Mouse (Mus musculus): Measurements from ENCODE around the gene Acsf3.

GRCm38 (mm10) chr8:122812610-122813250, 37.4 kb downstream of the Acsf3 start:
- no peak for TF ChIP-seq POLR2AphosphoS5 (IDR thresholded peaks at IDR 0.05; ENCODE audit: insufficient replicate concordance, low read depth, low read length)
- TF ChIP-seq GATA1 (IDR thresholded peaks at IDR 0.05; ENCODE audit: borderline replicate concordance, low read length): no peak

All from G1E (cell line).